10 mouse cellular contexts compared by ENCODE assay signal in genomic region chr4:123742891-123743290, GRCm38 (mm10).
"Had no signal": no experiment of that assay in that cellular context is flagged by ENCODE, and none has a peak within 500 bp of the region (broad histone marks: within the 10 kb centered on the region; RNA-seq: fewer than 3 reads in every experiment).

No protein-coding gene starts in this region.

- H3K27ac ChIP-seq: limb, embryonic 13.5 days; liver, embryonic 14.5 days; midbrain, embryonic 13.5 days; stomach, embryonic 15.5 days had no signal

- H3K4me3 ChIP-seq: limb, embryonic 13.5 days; midbrain, embryonic 13.5 days; stomach, embryonic 15.5 days had no signal

- ATAC-seq: midbrain, embryonic 13.5 days had no signal

- DNase-seq: kidney, adult 11 months; kidney, postnatal 36 days; layer of hippocampus, adult 9-11 months; left cerebral cortex, postnatal 4 days; lung, adult 18-20 months; right cerebral cortex, postnatal 14 days had no signal
